ENCODE assay signal across 8 mouse cellular contexts in the genomic region with DNA sequence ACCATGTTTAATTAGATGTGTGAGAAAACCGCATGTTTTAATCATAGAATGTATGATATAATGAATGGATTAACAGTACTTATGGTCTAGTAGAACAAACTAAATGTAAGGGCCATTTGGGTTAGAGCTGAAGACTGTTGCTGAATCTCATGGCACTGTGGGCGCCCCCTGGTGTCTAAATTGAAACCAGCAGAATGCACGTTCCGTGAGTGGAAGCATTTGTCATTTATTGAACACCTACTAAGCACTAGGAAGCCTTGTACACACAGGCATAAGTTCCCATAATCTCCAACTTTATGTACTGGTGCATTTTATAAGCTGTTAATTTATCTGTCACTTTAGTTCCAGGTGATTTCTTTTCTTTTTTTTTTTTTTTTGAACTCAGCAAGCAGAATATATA. TPM values are rescaled to one million over a fixed set of nuclear protein-coding genes. Genes with fewer than 3 reads are reported as not detected.
DNase-seq lines count a peak whose midpoint lies in the region; ATAC-seq and TF ChIP-seq lines count a peak whose summit lies in the region.

No protein-coding gene starts in this region.

- no peaks in the 10 kb centered on the region for H3K27me3 ChIP-seq in embryonic facial prominence, embryonic 10.5 days (replicated peaks; ENCODE audit: low read depth, poor library complexity, severe bottlenecking)
- no peaks in the 10 kb centered on the region for H3K27me3 ChIP-seq in lung, embryonic 14.5 days (ENCODE audit: insufficient read depth, low read length)

- H3K27ac ChIP-seq in embryonic facial prominence, embryonic 10.5 days (replicated peaks): no peak overlapping the region
- H3K27ac ChIP-seq in lung, embryonic 14.5 days (ENCODE audit: low read depth): no peak overlapping the region

- no peak overlapping the region for H3K4me3 ChIP-seq in embryonic facial prominence, embryonic 10.5 days
- no peak overlapping the region for H3K4me3 ChIP-seq in lung, embryonic 14.5 days (ENCODE audit: low read depth, low read length)

- 0 out of 2 replicates have a peak, but pooled peaks cover 3% of the 10 kb centered on the region for H3K4me1 ChIP-seq in embryonic facial prominence, embryonic 10.5 days
- H3K4me1 ChIP-seq in lung, embryonic 14.5 days (ENCODE audit: insufficient read depth): no peaks in the 10 kb centered on the region

- no peak overlapping the region for H3K4me2 ChIP-seq in lung, embryonic 14.5 days

- DNase-seq in gastrocnemius, adult 18-20 months (ENCODE audit: low spot score): peak; percentile 56
- DNase-seq in gastrocnemius, postnatal 25 days: no peak
- DNase-seq in CD4-positive, CD25-positive, alpha-beta regulatory T cell, adult 2 months (ENCODE audit: low read depth, low spot score): peak; percentile 91
- peak; percentile 22 to 33 for DNase-seq in adrenal gland, postnatal 4 days (ENCODE audit: low spot score in 2 of 2)
- DNase-seq in embryonic facial prominence, embryonic 10.5 days (ENCODE audit: low spot score): peak; percentile 48
- peak; percentile 60 for DNase-seq in kidney, postnatal 14 days
- peak; percentile 77 for DNase-seq in lung, embryonic 14.5 days
- DNase-seq in spleen, postnatal 10 days (ENCODE audit: low spot score in 2 of 2): peak; percentile 82 to 92

- no peaks in the 10 kb centered on the region for H3K36me3 ChIP-seq in embryonic facial prominence, embryonic 10.5 days (replicated peaks)
- H3K36me3 ChIP-seq in lung, embryonic 14.5 days (ENCODE audit: insufficient read depth): no peaks in the 10 kb centered on the region

- H3K9ac ChIP-seq in lung, embryonic 14.5 days: no peak overlapping the region

- ATAC-seq in lung, embryonic 14.5 days (ENCODE audit: insufficient read depth): no peak

- no peaks in the 10 kb centered on the region for H3K9me3 ChIP-seq in embryonic facial prominence, embryonic 10.5 days
- H3K9me3 ChIP-seq in lung, embryonic 14.5 days (ENCODE audit: low read depth, low read length): no peaks in the 10 kb centered on the region

- peak; percentile 73 for TF ChIP-seq CTCF in lung, embryonic 14.5 days (IDR thresholded peaks at IDR 0.05; ENCODE audit: low read depth)

- 46% methylated on average over 4 of the region's 4 CpGs for WGBS in embryonic facial prominence, embryonic 10.5 days
- 42% methylated on average over 4 of the region's 4 CpGs for WGBS in lung, embryonic 14.5 days

RNA-seq across cellular contexts. Expression of a gene that starts 10.4 kb away (rescaled TPM):
- total RNA-seq in gastrocnemius, adult 18-20 months (2021): 1 to 10 TPM; 4.4 to 5.1 TPM
- 1 to 10 TPM; 3.7 to 5.1 TPM for total RNA-seq in gastrocnemius, postnatal 25 days (2021)
- 1 to 10 TPM; 5.4 to 8.4 TPM for total RNA-seq in adrenal gland, postnatal 4 days (2021)
- polyA plus RNA-seq in embryonic facial prominence, embryonic 10.5 days (2016; fragmentation: Nextera tagmentation; extraction: Ambion mirVana): 6.0 and 6.1 TPM in 2 replicates
- polyA plus RNA-seq in lung, embryonic 14.5 days (2014; fragmentation: Nextera tagmentation; extraction: Ambion mirVana): 7.9 and 8.2 TPM in 2 replicates
